Mouse (Mus musculus): ENCODE data around the gene Cldn12. TPM values are rescaled to one million over a fixed set of nuclear protein-coding genes. Genes with fewer than 3 reads are reported as not detected.

Cldn12 gene
- polyA plus RNA-seq, 1 experiment from 2014 or later = 26.0 TPM

GRCm38 (mm10) chr5:5479043-5479442, 35.7 kb downstream of the Cldn12 start, which contains the start of gene 1700015F17Rik:
1700015F17Rik (minus strand) TSS chr5:5479143.
- DNase-seq (ENCODE audit: low spot score, missing footprints) (no peak), ATAC-seq (ENCODE audit: low FRiP score) (no peak)
- Histone ChIP-seq H3K4me1 (ENCODE audit: control insufficient read depth, insufficient read depth, low read length) (no peaks in the 10 kb centered on the region), H3K4me2 (no peak within 1 kb of the TSS), H3K36me3 (ENCODE audit: control insufficient read depth, insufficient read depth, low read length) (no peaks in the 10 kb centered on the region), H3K9ac (ENCODE audit: low read length) (no peak within 1 kb of the TSS), H3K9me3 (ENCODE audit: control insufficient read depth, low read length) (no peaks in the 10 kb centered on the region), H3K27ac (ENCODE audit: low read depth, low read length) (no peak within 1 kb of the TSS), H3K4me3 (ENCODE audit: low read depth, low read length) (no peak within 1 kb of the TSS), H3K27me3 (ENCODE audit: control insufficient read depth, insufficient read depth, low read length) (no peaks in the 10 kb centered on the region)
- 93% methylated on average over 6 of the region's 6 CpGs for WGBS

- Histone ChIP-seq H3K4me2 (no peak overlapping the region), H3K27me3 (ENCODE audit: control insufficient read depth, insufficient read depth, low read length) (no peaks in the 10 kb centered on the region), H3K27ac (ENCODE audit: low read depth, low read length) (no peak overlapping the region), H3K4me1 (ENCODE audit: control insufficient read depth, insufficient read depth, low read length) (no peaks in the 10 kb centered on the region), H3K9ac (ENCODE audit: low read length) (no peak overlapping the region), H3K9me3 (ENCODE audit: control insufficient read depth, low read length) (no peaks in the 10 kb centered on the region), H3K4me3 (ENCODE audit: low read depth, low read length) (no peak overlapping the region), H3K36me3 (ENCODE audit: control insufficient read depth, insufficient read depth, low read length) (no peaks in the 10 kb centered on the region)
- WGBS = 90% methylated on average over 4 of the region's 4 CpGs
- ATAC-seq (ENCODE audit: low FRiP score) (no peak), DNase-seq (ENCODE audit: low spot score, missing footprints) (no peak)
Observed at GRCm38 (mm10) chr5:5476133-5476532, 38.6 kb downstream of the Cldn12 start.

GRCm38 (mm10) chr5:5465256-5465655, 49.5 kb downstream of the Cldn12 start:
- H3K27ac ChIP-seq (ENCODE audit: low read depth, low read length) = no peak overlapping the region
- ATAC-seq (ENCODE audit: low FRiP score) = no peak
- no peak overlapping the region for H3K4me2 ChIP-seq
- no peaks in the 10 kb centered on the region for H3K27me3 ChIP-seq (ENCODE audit: control insufficient read depth, insufficient read depth, low read length)
- no peak for DNase-seq (ENCODE audit: low spot score, missing footprints)
- H3K4me1 ChIP-seq (ENCODE audit: control insufficient read depth, insufficient read depth, low read length) = no peaks in the 10 kb centered on the region
- H3K9me3 ChIP-seq (ENCODE audit: control insufficient read depth, low read length) = no peaks in the 10 kb centered on the region
- no peak overlapping the region for H3K9ac ChIP-seq (ENCODE audit: low read length)
- 84% methylated on average over 1 of the region's 1 CpGs for whole genome bisulfite sequencing
- no peaks in the 10 kb centered on the region for H3K36me3 ChIP-seq (ENCODE audit: control insufficient read depth, insufficient read depth, low read length)
- H3K4me3 ChIP-seq (ENCODE audit: low read depth, low read length) = no peak overlapping the region

Other genes starting within 250 kb of the Cldn12 start
- gene Cdk14, start 94.6 kb downstream of the Cldn12 start, polyA plus RNA-seq (2014; fragmentation: Nextera tagmentation; extraction: Ambion mirVana) = 25.5 and 26.7 TPM in 2 replicates
- not detected in 2 replicates for gene 1700015F17Rik, start 35.8 kb downstream of the Cldn12 start, polyA plus RNA-seq (2014; fragmentation: Nextera tagmentation; extraction: Ambion mirVana)
- 37.2 and 40.0 TPM in 2 replicates for gene Gtpbp10, start 44.6 kb upstream of the Cldn12 start, polyA plus RNA-seq (2014; fragmentation: Nextera tagmentation; extraction: Ambion mirVana)
- gene Gm8773, start 58.8 kb upstream of the Cldn12 start, polyA plus RNA-seq (2014; fragmentation: Nextera tagmentation; extraction: Ambion mirVana) = 4.5 and 4.7 TPM in 2 replicates
- 5.3 TPM in 2 replicates for gene Cfap69, start 149.3 kb upstream of the Cldn12 start, polyA plus RNA-seq (2014; fragmentation: Nextera tagmentation; extraction: Ambion mirVana)
- gene Steap2, start 179.6 kb upstream of the Cldn12 start, polyA plus RNA-seq (2014; fragmentation: Nextera tagmentation; extraction: Ambion mirVana) = 6.3 and 9.0 TPM in 2 replicates
- 4.1 and 4.6 TPM in 2 replicates for gene Steap1, start 234.4 kb upstream of the Cldn12 start, polyA plus RNA-seq (2014; fragmentation: Nextera tagmentation; extraction: Ambion mirVana)